Mouse (Mus musculus) hindbrain, postnatal 0 days (tissue): ENCODE results near the gene Aldoart1. TPM values are rescaled to one million over a fixed set of nuclear protein-coding genes. Genes with fewer than 3 reads are reported as not detected.
A peak's percentile ranks its signal among the peaks of the same experiment; 100 is the strongest.

Source experiments
- ATAC-seq: fragments of 200-750 bp; cut with Nextera tagmentation; 2 replicates; pipeline ENCODE4 v1.8.0; 2017; ENCODE audit warnings: mild to moderate bottlenecking, moderate TSS enrichment, moderate library complexity
- DNase-seq: peaks from one replicate; pipeline ENCODE4 v3.0.0-alpha.2; 2015; ENCODE audit warnings: low spot score
- H3K27ac ChIP-seq: fragments of 300-500 bp; sonication (generic); 2 replicates; pipeline ENCODE4 v1.5.1; 2014; ENCODE audit warnings: mild to moderate bottlenecking
- H3K27me3 ChIP-seq: fragments of 300-500 bp; sonication (generic); 2 replicates; pipeline ENCODE4 v1.6.1; 2014; ENCODE audit warnings: low read length, mixed read lengths; ENCODE audit not compliant: insufficient read depth
- H3K36me3 ChIP-seq: fragments of 300-500 bp; sonication (generic); 2 replicates; pipeline ENCODE4 v1.6.1; 2014; ENCODE audit warnings: low read length, mixed read lengths; ENCODE audit not compliant: insufficient read depth
- H3K4me1 ChIP-seq: fragments of 300-500 bp; sonication (generic); 2 replicates; pipeline ENCODE4 v1.6.1; 2014; ENCODE audit warnings: antibody characterized with exemption, low read length, mixed read lengths; ENCODE audit not compliant: insufficient read depth
- H3K4me2 ChIP-seq: fragments of 300-500 bp; sonication (generic); 2 replicates; pipeline ENCODE4 v1.6.1; 2014; ENCODE audit warnings: low read depth, mild to moderate bottlenecking, low read length, moderate library complexity, mixed read lengths
- H3K4me3 ChIP-seq: fragments of 300-500 bp; sonication (generic); 2 replicates; pipeline ENCODE4 v1.5.1; 2014; ENCODE audit warnings: low read length
- H3K9ac ChIP-seq: fragments of 300-500 bp; sonication (generic); replicated peaks from 2 replicates; pipeline ENCODE4 v1.6.1; 2014; ENCODE audit warnings: mild to moderate bottlenecking, low read length, moderate library complexity, mixed read lengths
- H3K9me3 ChIP-seq: fragments of 300-500 bp; sonication (generic); 2 replicates; pipeline ENCODE4 v1.6.1; 2016; ENCODE audit warnings: low read length, mixed read lengths
- CTCF ChIP-seq: IDR thresholded peaks from 2 replicates; pipeline ENCODE4 v1.5.1; 2016; ENCODE audit warnings: antibody characterized with exemption, control low read depth, low read depth
- whole genome bisulfite sequencing: fragments of 180-500 bp; shearing (Covaris S2); extraction: QIAGEN DNeasy Blood & Tissue Kit; methylation state at CpG from one replicate; pipeline ENCODE4 v1.1.7; 2014; 5-methylcytosine and 5-hydroxymethylcytosine counted together
- polyA plus RNA-seq: library from polyadenylated mRNA; unstranded; fragments of >200 nt; fragmentation: Nextera tagmentation; extraction: Ambion mirVana; gene quantifications from 2 replicates; pipeline ENCODE4 v1.2.1, GENCODE M21; 2015
- total RNA-seq: library from RNA; depleted of rRNA; stranded (reverse); fragments of >200 nt; gene quantifications from 2 replicates; pipeline ENCODE4 v1.2.3, GENCODE M21; 2014; rRNA removed

Aldoart1 gene
- not detected in 2 replicates for total RNA-seq
- polyA plus RNA-seq, result not detected in 2 replicates

DNA sequence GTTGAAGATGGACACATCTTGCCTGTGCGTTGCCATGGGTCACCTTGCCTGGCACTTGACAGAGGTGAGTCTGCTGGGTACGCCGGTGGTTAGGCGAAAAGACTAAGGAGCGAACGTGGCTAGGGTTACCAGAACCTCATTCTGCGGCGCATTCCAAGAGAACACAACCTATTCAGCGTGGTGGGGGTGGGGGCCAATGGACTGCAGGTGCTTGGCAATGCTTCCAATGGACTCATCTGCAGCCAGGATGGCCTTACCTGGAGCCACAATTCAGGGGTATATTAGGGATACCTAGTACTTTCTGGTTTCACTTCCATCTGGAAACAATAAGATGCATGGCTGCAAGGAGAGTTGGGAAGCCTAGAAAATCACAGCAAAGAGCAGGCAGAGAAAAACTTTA is at the start of gene Aldoart1:
Aldoart1 (minus strand) TSS at position 101 of the 400 bp plus-strand sequence.
- H3K27ac ChIP-seq, result no peak within 1 kb of the TSS
- no peak for TF ChIP-seq CTCF
- H3K36me3 ChIP-seq, result no peaks in the 10 kb centered on the region
- no peaks in the 10 kb centered on the region for H3K27me3 ChIP-seq
- H3K9ac ChIP-seq, result no peak within 1 kb of the TSS
- WGBS, result 90% methylated on average over 9 of the region's 9 CpGs
- no peak within 1 kb of the TSS for H3K4me2 ChIP-seq
- H3K9me3 ChIP-seq, result no peaks in the 10 kb centered on the region
- DNase-seq (no peak), ATAC-seq (no peak)
- no peaks in the 10 kb centered on the region for H3K4me1 ChIP-seq
- no peak within 1 kb of the TSS for H3K4me3 ChIP-seq

DNA sequence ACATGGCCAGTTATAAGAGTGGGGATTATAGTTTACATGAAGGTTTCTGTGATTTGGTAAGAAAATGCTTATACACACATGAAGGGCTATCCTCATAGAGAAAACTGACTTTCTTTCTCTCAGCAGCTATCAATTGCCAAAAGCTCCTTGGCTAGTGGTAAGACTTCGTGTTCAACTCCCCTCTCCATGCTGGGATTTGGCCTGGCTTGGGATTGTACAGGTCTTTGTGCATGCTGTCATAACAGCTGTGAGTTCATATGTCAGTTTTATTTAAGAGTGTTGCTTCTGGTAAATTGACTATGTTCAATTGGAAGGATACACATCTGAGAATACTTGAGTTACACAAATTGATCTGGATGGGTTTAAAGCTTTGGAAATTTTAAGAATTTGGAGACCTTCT is 49.1 kb upstream of the Aldoart1 start:
- DNase-seq (peak; percentile 59), ATAC-seq (no peak)
- Histone ChIP-seq H3K9ac (no peak overlapping the region), H3K36me3 (no peaks in the 10 kb centered on the region), H3K9me3 (no peaks in the 10 kb centered on the region), H3K4me1 (no peaks in the 10 kb centered on the region), H3K27me3 (no peaks in the 10 kb centered on the region), H3K27ac (no peak overlapping the region), H3K4me3 (no peak overlapping the region), H3K4me2 (no peak overlapping the region)
- TF ChIP-seq CTCF, result no peak
- 40% methylated on average over 1 of the region's 1 CpGs for WGBS

DNA sequence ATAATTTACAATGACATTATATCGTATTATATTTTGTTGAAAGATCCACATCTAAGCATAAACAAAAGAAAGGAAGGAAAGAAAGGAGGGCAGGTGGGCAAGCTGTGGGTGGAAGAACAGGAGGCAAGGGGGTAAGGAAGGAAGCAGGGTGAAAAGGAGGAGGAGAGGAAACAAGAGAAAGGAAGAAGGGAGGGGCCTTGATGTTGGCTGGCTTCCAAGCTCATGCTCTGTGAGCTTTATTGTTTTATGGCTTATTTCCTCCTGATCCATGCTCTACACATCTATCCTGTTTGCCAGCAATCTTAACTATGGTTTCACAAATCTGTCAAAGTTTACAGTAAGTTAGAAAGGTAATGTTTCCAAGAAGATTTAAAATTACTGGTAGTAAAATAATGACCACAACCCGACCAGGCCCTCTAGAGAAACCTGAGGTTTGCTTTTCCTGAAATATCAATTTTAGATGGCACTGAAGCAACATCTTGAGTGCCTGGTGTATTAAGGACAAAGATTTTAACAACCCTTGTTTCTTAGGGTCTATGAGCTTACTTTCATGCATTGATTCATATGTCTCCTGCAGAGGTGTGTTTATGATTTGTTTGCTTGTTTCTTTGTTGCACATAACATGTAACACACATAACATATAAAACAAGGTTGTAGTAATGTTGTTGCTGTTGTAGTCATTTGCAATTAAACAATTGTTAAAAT is 13.1 kb upstream of the Aldoart1 start:
- Histone ChIP-seq H3K4me1 (no peaks in the 10 kb centered on the region), H3K36me3 (no peaks in the 10 kb centered on the region), H3K4me2 (no peak overlapping the region), H3K4me3 (no peak overlapping the region), H3K27me3 (no peaks in the 10 kb centered on the region), H3K27ac (no peak overlapping the region), H3K9me3 (no peaks in the 10 kb centered on the region), H3K9ac (no peak overlapping the region)
- no peak for DNase-seq
- TF ChIP-seq CTCF, result no peak
- WGBS, result 76% methylated on average over 2 of the region's 2 CpGs
- no peak for ATAC-seq

DNA sequence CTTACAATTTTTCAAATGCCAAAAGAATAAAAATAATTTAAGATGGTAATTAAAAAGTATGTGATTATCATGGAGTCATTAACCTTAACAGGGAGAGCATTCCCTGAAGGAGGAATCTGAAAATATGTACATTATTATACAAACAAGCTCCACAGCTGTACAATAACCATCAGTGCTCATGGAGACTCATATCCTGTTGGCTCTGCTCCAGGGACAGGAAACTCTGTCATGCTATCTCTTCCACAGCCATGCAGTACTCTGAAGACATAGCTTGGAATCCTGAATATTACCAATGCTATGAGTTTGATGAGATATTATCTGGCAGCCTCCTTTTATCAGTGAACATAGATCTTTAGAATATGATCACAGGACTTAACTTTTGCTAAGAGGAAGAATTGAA is 8.2 kb downstream of the Aldoart1 start:
- no peaks in the 10 kb centered on the region for H3K9me3 ChIP-seq
- no peak for TF ChIP-seq CTCF
- DNase-seq (no peak), ATAC-seq (no peak)
- H3K4me1 ChIP-seq, result no peaks in the 10 kb centered on the region
- H3K4me3 ChIP-seq, result no peak overlapping the region
- H3K27me3 ChIP-seq, result no peaks in the 10 kb centered on the region
- no peaks in the 10 kb centered on the region for H3K36me3 ChIP-seq
- H3K4me2 ChIP-seq, result no peak overlapping the region
- no peak overlapping the region for H3K9ac ChIP-seq
- no peak overlapping the region for H3K27ac ChIP-seq

DNA sequence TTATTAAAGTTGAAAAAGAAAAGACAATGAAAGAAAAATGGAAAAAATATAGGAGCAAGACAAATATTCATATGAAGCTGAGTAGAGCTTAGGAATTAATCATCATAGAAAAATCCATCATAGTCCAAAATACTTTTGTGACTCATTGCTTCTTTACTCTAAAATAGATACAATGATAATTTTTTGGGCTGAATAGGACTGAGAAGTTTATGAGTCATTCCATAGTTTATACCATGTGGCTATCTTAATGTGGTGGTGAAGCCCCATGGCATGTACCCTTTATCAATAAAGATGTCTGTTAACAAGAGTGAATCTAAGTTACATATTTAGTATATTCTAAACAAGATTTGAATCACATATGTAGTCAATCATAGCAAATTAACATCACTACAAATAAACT is 9.4 kb downstream of the Aldoart1 start:
- no peak overlapping the region for H3K4me3 ChIP-seq

DNA sequence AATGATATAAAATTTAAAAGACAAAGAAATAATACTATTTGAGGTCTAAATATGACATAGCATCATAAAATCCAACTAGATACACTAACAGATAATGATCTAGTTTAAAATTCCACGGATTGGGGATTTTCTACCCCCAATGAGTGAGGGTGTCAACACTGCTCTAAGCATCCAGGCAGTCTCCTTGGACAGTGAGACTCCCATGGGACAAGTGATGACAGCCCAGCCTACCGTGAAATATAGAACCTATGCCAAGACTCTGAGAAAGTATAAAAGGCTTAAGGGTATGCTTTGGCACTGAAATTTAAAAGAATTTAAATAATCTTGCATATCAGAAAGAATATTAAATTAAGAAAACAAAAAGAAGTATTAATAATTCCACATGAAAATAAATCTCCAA is 16.0 kb downstream of the Aldoart1 start:
- no peaks in the 10 kb centered on the region for H3K9me3 ChIP-seq
- H3K27me3 ChIP-seq, result no peaks in the 10 kb centered on the region
- no peaks in the 10 kb centered on the region for H3K36me3 ChIP-seq
- H3K9ac ChIP-seq, result no peak overlapping the region
- 40% methylated on average over 2 of the region's 2 CpGs for WGBS
- H3K27ac ChIP-seq, result no peak overlapping the region
- H3K4me1 ChIP-seq, result no peaks in the 10 kb centered on the region
- no peak overlapping the region for H3K4me3 ChIP-seq
- peak; percentile 43 for DNase-seq
- no peak for TF ChIP-seq CTCF
- no peak overlapping the region for H3K4me2 ChIP-seq
- ATAC-seq, result 0 out of 2 replicates have a peak, but pooled peaks have one; percentile 58

More for the DNA sequence above, 9.4 kb downstream of the Aldoart1 start:
- TF ChIP-seq CTCF, result no peak
- ATAC-seq (no peak), DNase-seq (no peak)
- no peaks in the 10 kb centered on the region for H3K9me3 ChIP-seq
- H3K4me1 ChIP-seq, result no peaks in the 10 kb centered on the region
- H3K36me3 ChIP-seq, result no peaks in the 10 kb centered on the region
- H3K27me3 ChIP-seq, result no peaks in the 10 kb centered on the region
- no peak overlapping the region for H3K4me2 ChIP-seq
- H3K9ac ChIP-seq, result no peak overlapping the region
- H3K27ac ChIP-seq, result no peak overlapping the region

DNA sequence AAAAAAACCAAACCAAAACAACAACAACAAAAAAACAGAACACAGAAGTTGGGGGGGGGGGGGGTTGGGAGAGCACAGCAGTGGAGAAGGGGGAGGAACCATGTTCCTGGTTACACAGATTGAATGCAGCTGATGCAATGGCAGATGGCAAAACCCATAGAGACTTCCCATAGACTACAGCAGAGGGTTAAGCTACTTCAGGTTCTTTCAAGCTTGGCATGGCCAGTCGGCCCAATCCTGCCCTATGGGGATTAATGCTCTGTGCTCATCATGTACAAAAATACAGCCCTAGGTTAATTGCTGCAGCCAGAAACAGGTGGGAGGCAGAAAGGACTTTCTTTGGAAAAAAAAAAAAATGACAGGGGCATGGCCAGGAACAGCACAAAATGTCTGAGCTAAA is 17.0 kb downstream of the Aldoart1 start:
- Histone ChIP-seq H3K27me3 (no peaks in the 10 kb centered on the region), H3K9me3 (no peaks in the 10 kb centered on the region), H3K27ac (no peak overlapping the region), H3K4me1 (no peaks in the 10 kb centered on the region), H3K4me2 (no peak overlapping the region), H3K36me3 (no peaks in the 10 kb centered on the region), H3K4me3 (no peak overlapping the region), H3K9ac (no peak overlapping the region)
- TF ChIP-seq CTCF, result no peak
- ATAC-seq (peak; percentile 83), DNase-seq (peak; percentile 68)
- WGBS, result 29% methylated on average over 1 of the region's 1 CpGs
